Mouse (Mus musculus): Measurements from ENCODE around the gene Iah1. TPM values are rescaled to one million over a fixed set of nuclear protein-coding genes. Genes with fewer than 3 reads are reported as not detected.

Gene Iah1
- polyA plus RNA-seq, 1 experiment from 2014 or later = 45.1 TPM

GRCm38 (mm10) chr12:21330961-21331576, 14.9 kb downstream of the Iah1 start:
- Histone ChIP-seq H3K9me3 (ENCODE audit: control insufficient read depth, low read length) (no peaks in the 10 kb centered on the region), H3K9ac (ENCODE audit: low read length) (no peak overlapping the region), H3K4me2 (replicated peaks; ENCODE audit: low read depth) (no peak overlapping the region), H3K4me3 (ENCODE audit: low read depth, low read length) (no peak overlapping the region), H3K27me3 (ENCODE audit: control insufficient read depth, insufficient read depth, low read length) (no peaks in the 10 kb centered on the region), H3K27ac (replicated peaks) (no peak overlapping the region), H3K36me3 (ENCODE audit: control insufficient read depth, insufficient read depth, low read length) (peaks cover 19% of the 10 kb centered on the region), H3K4me1 (replicated peaks; ENCODE audit: control insufficient read depth, insufficient read depth) (no peaks in the 10 kb centered on the region)
- WGBS = 74% methylated on average over 10 of the region's 10 CpGs
- DNase-seq (ENCODE audit: low spot score) (no peak), ATAC-seq (ENCODE audit: low FRiP score, low TSS enrichment) (no peak)
- TF ChIP-seq CTCF (IDR thresholded peaks at IDR 0.05; ENCODE audit: low read depth) = peak; percentile 38
- no peak for TF ChIP-seq EP300 (optimal IDR thresholded peaks at IDR 0.05)

GRCm38 (mm10) chr12:21331711-21332110, 15.5 kb downstream of the Iah1 start:
- 91% methylated on average over 6 of the region's 6 CpGs for WGBS
- ATAC-seq (ENCODE audit: low FRiP score, low TSS enrichment) (no peak), DNase-seq (ENCODE audit: low spot score) (no peak)
- Histone ChIP-seq H3K27ac (replicated peaks) (no peak overlapping the region), H3K4me2 (replicated peaks; ENCODE audit: low read depth) (no peak overlapping the region), H3K27me3 (ENCODE audit: control insufficient read depth, insufficient read depth, low read length) (no peaks in the 10 kb centered on the region), H3K4me3 (ENCODE audit: low read depth, low read length) (no peak overlapping the region), H3K9ac (ENCODE audit: low read length) (no peak overlapping the region), H3K4me1 (replicated peaks; ENCODE audit: control insufficient read depth, insufficient read depth) (no peaks in the 10 kb centered on the region), H3K9me3 (ENCODE audit: control insufficient read depth, low read length) (no peaks in the 10 kb centered on the region), H3K36me3 (ENCODE audit: control insufficient read depth, insufficient read depth, low read length) (peaks cover 14% of the 10 kb centered on the region; the same call in 1 of the 2 replicates)
- TF ChIP-seq EP300 (optimal IDR thresholded peaks at IDR 0.05) = no peak
- no peak for TF ChIP-seq CTCF (IDR thresholded peaks at IDR 0.05; ENCODE audit: low read depth)

DNA sequence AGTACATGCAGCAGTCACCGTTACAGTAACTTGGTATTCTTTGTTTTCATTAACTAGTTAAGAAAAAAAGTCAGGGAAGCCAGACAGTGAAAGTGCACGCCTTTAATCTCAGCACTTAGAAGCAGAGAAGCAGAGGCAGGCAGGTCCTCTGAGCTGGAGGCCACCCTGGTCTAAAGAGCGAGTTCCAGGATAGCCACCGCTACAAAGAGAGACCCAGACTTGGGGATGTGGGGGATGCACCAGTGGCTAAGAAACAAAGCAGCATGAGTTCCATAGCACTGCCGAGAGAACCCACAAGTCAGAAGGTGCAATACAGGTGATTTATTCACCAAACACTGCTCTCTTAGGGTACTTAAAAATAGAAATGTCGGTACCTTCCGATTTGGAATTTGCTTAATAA, 16.8 kb downstream of the Iah1 start:
- Histone ChIP-seq H3K27me3 (ENCODE audit: control insufficient read depth, insufficient read depth, low read length) (no peaks in the 10 kb centered on the region), H3K4me1 (replicated peaks; ENCODE audit: control insufficient read depth, insufficient read depth) (no peaks in the 10 kb centered on the region), H3K4me3 (ENCODE audit: low read depth, low read length) (no peak overlapping the region), H3K9me3 (ENCODE audit: control insufficient read depth, low read length) (no peaks in the 10 kb centered on the region), H3K36me3 (ENCODE audit: control insufficient read depth, insufficient read depth, low read length) (peaks cover 13% of the 10 kb centered on the region; the same call in 1 of the 2 replicates), H3K9ac (ENCODE audit: low read length) (no peak overlapping the region), H3K27ac (replicated peaks) (no peak overlapping the region), H3K4me2 (replicated peaks; ENCODE audit: low read depth) (no peak overlapping the region)
- no peak for ATAC-seq (ENCODE audit: low FRiP score, low TSS enrichment)
- 91% methylated on average over 7 of the region's 7 CpGs for WGBS
- no peak for DNase-seq (ENCODE audit: low spot score)
- TF ChIP-seq CTCF (IDR thresholded peaks at IDR 0.05; ENCODE audit: low read depth) = no peak
- no peak for TF ChIP-seq EP300 (optimal IDR thresholded peaks at IDR 0.05)

DNA sequence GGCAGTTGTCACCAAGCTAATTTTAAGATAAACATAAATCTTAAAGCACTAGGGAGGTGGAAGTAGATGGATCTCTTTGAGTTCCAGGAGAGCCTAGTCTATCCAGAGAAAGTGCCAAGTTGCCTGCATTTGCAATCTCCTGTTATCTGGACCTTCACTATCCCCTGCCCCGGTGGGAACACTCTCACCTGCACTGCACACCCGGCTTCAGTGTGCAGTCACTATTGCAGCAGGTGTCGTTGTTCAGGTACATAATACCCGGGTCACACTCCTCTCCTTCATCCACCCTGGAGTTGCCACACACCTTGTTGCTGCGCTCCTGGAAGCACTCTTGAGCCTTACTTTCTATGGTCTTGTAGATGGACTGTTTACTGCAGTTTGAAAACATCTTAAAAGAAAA, 17.6 kb downstream of the Iah1 start:
- DNase-seq (ENCODE audit: low spot score) = no peak
- Histone ChIP-seq H3K9me3 (ENCODE audit: control insufficient read depth, low read length) (no peaks in the 10 kb centered on the region), H3K27me3 (ENCODE audit: control insufficient read depth, insufficient read depth, low read length) (no peaks in the 10 kb centered on the region), H3K4me1 (replicated peaks; ENCODE audit: control insufficient read depth, insufficient read depth) (no peaks in the 10 kb centered on the region), H3K36me3 (ENCODE audit: control insufficient read depth, insufficient read depth, low read length) (peaks cover 13% of the 10 kb centered on the region; the same call in 1 of the 2 replicates), H3K27ac (replicated peaks) (no peak overlapping the region), H3K4me2 (replicated peaks; ENCODE audit: low read depth) (no peak overlapping the region), H3K9ac (ENCODE audit: low read length) (no peak overlapping the region), H3K4me3 (ENCODE audit: low read depth, low read length) (no peak overlapping the region)
- 86% methylated on average over 5 of the region's 5 CpGs for WGBS
- no peak for ATAC-seq (ENCODE audit: low FRiP score, low TSS enrichment)
- TF ChIP-seq EP300 (optimal IDR thresholded peaks at IDR 0.05) = no peak
- no peak for TF ChIP-seq CTCF (IDR thresholded peaks at IDR 0.05; ENCODE audit: low read depth)

DNA sequence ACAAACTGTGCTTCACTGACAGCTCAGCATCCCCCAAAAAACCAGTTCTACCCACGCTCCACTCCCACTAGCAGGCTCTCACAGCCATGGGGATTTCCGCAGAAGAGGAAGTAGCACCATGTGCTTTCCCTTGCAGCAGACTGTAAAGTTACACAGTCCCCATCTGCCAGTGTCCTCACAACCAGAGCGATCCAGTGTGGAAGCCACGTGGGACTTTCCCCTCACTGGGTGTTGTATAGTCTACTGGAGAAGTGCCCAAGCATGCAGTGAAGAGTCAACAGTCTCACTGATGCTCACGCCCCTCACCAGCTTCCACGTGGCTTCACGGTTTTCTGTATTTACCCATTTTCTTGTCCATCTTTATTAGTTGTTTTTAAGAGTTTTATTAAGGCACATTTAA, 19.7 kb downstream of the Iah1 start:
- Histone ChIP-seq H3K9me3 (ENCODE audit: control insufficient read depth, low read length) (no peaks in the 10 kb centered on the region), H3K27ac (replicated peaks) (no peak overlapping the region), H3K9ac (ENCODE audit: low read length) (no peak overlapping the region), H3K4me2 (replicated peaks; ENCODE audit: low read depth) (no peak overlapping the region), H3K4me1 (replicated peaks; ENCODE audit: control insufficient read depth, insufficient read depth) (no peaks in the 10 kb centered on the region), H3K27me3 (ENCODE audit: control insufficient read depth, insufficient read depth, low read length) (no peaks in the 10 kb centered on the region), H3K36me3 (ENCODE audit: control insufficient read depth, insufficient read depth, low read length) (peaks cover 24% of the 10 kb centered on the region; the same call in 1 of the 2 replicates), H3K4me3 (ENCODE audit: low read depth, low read length) (no peak overlapping the region)
- TF ChIP-seq EP300 (optimal IDR thresholded peaks at IDR 0.05) (no peak), CTCF (IDR thresholded peaks at IDR 0.05; ENCODE audit: low read depth) (no peak)
- DNase-seq (ENCODE audit: low spot score) (no peak), ATAC-seq (ENCODE audit: low FRiP score, low TSS enrichment) (0 out of 2 replicates have a peak, but pooled peaks have one; percentile 38)
- WGBS = 69% methylated on average over 7 of the region's 7 CpGs

DNA sequence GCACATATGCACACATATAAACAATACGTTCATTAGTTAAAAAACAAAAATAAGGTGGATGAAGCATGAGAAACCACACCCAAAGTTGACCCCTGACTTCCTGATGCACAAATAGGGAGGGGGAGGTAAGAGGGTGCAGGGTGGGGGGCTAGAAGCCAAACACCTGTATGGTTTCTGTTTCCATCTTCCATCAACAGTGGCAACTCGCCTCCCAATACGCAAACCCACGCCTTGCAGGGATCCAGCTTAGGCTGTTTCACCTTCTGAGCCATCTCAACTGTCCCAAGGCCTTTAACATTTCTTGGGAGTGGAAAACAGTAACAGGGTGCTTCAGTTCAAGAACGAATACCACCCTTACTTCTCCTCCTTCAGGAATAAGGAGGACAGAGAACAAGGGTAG, 21.0 kb downstream of the Iah1 start:
- TF ChIP-seq EP300 (optimal IDR thresholded peaks at IDR 0.05) (no peak), CTCF (IDR thresholded peaks at IDR 0.05; ENCODE audit: low read depth) (no peak)
- peaks cover 20% of the 10 kb centered on the region; the same call in 1 of the 2 replicates for H3K36me3 ChIP-seq (ENCODE audit: control insufficient read depth, insufficient read depth, low read length)
- 90% methylated on average over 5 of the region's 5 CpGs for WGBS

More for the DNA sequence above, 21.0 kb downstream of the Iah1 start:
- H3K27me3 ChIP-seq (ENCODE audit: control insufficient read depth, insufficient read depth, low read length) = no peaks in the 10 kb centered on the region
- H3K27ac ChIP-seq (replicated peaks) = no peak overlapping the region
- DNase-seq (ENCODE audit: low spot score) (no peak), ATAC-seq (ENCODE audit: low FRiP score, low TSS enrichment) (no peak)
- no peak overlapping the region for H3K4me2 ChIP-seq (replicated peaks; ENCODE audit: low read depth)
- H3K9ac ChIP-seq (ENCODE audit: low read length) = no peak overlapping the region
- no peak overlapping the region for H3K4me3 ChIP-seq (ENCODE audit: low read depth, low read length)
- H3K4me1 ChIP-seq (replicated peaks; ENCODE audit: control insufficient read depth, insufficient read depth) = no peaks in the 10 kb centered on the region
- no peaks in the 10 kb centered on the region for H3K9me3 ChIP-seq (ENCODE audit: control insufficient read depth, low read length)

Measured in stomach, postnatal 0 days (tissue).